Mouse (Mus musculus) adrenal gland, postnatal 14 days (tissue): ENCODE data around the gene Cdh18. TPM values are rescaled to one million over a fixed set of nuclear protein-coding genes. Genes with fewer than 3 reads are reported as not detected.
"Not testable (repeated sequence)": the region's sequence is repeated elsewhere in the genome, so short reads cannot be mapped to it uniquely, and the experiment has no call there.

Source experiments
- DNase-seq: peaks from one replicate; pipeline ENCODE4 v3.0.0; 2021; ENCODE audit warnings: mixed read lengths
- long read RNA-seq, 2 experiments: library from polyadenylated mRNA; stranded (forward); transcript quantifications; one replicate each; pipeline ENCODE4 v2.0.0; 2021
- total RNA-seq: library from RNA; stranded (reverse); gene quantifications from 2 replicates; pipeline ENCODE4 v1.2.3, GENCODE M21; 2021

Cdh18 gene
- 0.68 and 0.85 TPM in 2 replicates for total RNA-seq
- long read RNA-seq, experiment 1, result 0 reads
- long read RNA-seq, experiment 2, result 0 reads

DNA sequence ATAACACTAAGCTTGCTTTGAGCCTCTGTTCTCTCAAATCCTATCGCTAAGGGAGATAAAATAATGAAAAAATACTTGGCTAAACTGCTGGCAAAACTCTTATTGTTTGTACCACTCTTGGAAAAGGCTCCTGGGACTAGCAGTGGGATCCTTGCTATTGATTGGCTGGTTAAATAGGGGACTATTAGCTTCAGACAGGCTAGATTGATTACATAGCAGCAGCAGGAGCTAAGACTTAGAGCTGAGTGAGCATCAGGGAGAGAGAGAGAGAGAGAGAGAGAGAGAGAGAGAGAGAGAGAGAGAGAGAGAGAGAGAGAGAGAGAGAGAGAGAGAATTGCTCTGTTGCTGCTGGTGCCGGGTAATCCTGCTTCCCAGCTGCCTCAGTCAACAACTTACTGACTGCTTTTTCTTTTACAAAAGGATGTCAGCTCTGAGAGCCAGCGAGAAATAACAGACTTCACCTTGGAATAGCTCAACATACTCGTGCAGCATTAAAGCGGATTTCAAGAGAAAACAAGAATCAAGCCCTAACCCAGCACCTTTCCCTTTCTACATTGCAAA is at the start of gene Cdh18:
Gene Cdh18, plus strand, starts transcription at position 312 of the 561 bp plus-strand sequence.
- no peak for DNase-seq

DNA sequence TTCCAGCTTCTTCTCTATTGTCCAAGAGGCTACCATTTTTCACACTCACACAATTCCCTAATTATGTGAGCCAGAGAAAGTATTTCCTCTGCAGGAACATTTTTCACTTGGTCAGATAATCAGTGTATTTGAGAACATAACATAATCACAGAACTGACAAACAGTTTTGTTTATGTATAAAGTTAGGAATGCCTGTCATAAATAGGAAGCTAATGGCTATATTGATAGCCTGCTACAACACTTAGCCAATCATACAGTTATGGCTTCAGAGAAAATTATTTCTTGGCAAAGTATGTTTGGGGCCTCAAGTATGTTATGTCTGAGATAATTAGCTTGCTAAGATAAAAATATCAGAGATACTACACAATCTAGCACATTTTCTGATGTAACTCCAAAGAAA is 37.6 kb upstream of the Cdh18 start:
- no peak for DNase-seq

DNA sequence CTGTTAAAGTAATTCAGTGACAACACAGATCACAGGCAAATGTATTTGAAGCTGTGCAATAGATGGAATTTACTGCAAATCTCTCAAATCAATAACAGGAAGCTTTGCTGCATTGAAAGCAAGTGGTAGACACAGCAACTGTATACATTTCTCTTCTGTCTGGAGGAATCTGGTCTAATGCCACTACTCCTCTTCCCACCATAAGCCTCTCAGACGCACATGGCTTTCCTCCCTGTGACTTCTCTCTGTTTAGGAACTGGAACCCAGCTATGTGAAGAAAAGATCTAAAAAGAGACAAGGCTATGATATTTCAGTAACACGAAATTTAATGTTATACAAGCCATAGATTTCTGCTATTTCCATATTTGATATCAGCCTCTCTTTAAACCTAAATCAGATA is 13.0 kb upstream of the Cdh18 start:
- no peak for DNase-seq

DNA sequence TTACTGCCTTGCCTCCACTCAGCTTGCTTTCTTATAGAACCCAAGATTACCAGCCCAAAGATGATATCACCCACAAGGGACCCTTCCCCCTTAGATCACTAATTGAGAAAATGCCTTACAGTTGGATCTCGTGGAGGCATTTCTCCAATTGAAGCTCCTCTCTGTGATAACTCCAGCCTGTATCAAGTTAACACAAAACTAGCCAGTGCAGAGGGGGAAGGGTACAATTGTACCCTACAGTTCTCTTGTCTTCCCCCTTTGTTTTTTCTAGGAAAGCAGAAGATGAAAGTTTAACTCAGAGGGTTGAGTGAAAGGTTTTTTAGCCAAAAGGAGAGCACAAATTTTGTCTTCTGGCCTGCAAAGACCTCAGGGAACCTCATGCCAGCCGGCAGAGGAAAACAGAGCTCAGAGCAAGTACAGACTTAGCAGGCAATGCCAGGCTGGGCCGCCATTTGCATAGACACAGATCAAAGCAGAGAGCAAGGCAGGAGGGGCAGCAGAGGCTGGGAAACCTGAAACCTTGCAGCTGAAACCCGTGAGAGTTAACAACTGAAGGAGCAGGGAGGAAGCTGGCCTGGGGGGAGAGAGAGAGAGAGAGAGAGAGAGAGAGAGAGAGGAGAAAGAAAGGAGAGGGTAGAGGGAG is 29.3 kb downstream of the Cdh18 start:
- DNase-seq, result no peak

DNA sequence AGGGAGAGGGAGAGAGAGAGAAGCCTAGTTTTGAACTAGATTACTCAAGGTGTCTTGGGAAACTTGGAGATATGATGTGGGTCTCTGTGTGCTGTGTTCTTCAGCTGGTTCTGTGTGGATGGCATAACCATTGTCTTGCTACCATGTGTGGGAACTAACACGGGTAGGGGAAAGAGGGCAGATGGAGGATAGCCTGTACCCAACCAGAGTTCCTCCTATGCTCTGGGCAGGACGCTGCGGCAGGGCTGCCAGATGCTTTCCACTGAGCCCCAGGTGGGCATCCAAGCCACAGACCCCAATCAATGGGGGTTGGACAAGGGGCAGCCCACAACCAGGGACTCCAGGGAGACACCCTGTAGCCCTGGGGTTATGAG is 29.8 kb downstream of the Cdh18 start:
- DNase-seq, result no peak

DNA sequence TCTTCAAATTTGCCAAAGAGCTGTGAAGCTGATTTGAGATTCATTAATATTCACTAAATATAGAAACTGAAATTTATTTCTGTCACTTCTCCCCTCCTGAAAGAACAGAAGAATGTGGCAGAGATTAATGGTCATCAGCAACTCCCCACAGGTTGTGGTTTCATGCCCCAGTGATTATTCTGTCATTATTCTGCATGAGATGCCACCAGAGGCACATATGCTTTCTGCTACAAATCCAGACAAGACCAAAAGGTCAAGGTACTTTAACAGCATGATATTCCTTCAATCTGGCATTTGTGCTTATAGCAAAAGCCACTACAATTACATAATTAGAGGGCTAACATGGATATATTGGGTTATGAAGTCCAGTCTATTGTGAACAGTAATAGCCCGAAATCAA is 35.8 kb downstream of the Cdh18 start:
- DNase-seq, result no peak

DNA sequence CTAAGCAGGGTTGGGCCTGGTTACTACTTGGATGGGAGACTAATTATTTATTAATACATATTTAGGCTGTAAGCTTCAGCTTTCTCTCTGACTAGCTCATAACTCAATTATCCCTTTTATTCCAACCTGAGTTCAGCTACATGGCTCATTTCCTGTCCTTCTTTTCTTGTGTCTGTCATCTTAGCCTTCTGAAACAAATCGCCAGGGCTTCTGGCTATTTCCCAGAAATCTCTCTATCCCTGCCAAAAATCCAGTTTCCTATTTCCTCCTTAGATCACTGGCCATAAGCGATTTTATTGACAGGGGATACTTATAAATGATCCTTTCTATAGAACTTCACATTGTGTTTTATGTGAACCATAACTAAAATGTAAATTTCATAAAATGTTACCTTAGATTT is 167.6 kb downstream of the Cdh18 start:
- DNase-seq, result no peak

DNA sequence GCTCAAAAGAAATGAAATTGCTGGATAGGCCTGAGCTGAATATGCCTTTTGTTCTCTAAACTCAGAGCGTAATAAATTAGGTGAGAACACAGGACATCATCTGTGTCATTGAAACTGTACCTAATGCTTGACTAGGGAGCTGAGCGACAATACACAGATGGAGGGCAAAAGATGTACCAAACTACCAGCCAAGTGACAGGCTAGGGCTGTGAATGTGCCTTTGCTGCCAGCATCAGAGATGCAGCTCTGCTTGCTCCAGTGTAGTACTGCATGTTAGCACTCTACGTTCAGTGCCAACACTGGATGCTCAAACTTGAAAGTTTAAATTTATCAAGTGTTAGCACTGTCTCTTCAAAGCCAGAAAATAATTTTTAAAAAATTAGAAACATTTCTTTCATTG is 168.9 kb downstream of the Cdh18 start:
- DNase-seq, result no peak

DNA sequence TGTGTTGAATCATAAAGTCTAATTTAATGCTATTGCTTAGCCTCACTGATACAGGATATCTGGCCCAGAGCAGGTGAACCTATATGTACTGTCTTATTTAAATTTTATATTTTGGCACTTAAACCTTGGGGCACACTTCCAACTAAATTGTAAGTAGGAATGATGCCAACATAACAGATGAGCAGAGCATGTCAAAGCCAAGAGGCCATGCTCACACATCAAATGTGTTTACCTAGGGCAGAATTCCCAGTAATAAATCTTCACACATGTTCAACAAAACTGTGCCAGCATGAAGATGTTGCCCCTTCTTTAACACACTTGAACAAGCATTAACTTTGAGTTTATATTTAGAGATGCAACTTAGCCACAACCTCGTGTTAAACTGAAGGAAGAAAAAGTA is 177.8 kb downstream of the Cdh18 start:
- no peak for DNase-seq

DNA sequence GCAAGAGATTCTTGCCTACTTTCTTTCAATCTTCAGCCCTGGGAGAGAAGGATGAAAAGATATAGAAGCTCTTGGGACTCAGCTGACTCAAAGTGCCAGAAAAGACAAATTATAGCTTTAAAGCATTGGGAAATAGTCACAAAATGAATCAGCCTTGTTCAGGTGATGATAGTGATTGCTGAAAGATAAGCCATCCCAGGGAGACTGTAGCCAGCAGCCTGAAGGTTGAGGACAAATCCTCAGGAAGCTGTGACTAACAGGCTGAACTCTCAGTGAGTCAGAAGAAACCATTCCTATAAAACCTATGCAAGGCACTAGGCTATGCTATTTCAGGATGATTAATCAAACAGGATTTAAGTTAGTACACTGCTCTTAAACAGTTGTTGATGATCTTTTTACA is 184.2 kb downstream of the Cdh18 start:
- no peak for DNase-seq

DNA sequence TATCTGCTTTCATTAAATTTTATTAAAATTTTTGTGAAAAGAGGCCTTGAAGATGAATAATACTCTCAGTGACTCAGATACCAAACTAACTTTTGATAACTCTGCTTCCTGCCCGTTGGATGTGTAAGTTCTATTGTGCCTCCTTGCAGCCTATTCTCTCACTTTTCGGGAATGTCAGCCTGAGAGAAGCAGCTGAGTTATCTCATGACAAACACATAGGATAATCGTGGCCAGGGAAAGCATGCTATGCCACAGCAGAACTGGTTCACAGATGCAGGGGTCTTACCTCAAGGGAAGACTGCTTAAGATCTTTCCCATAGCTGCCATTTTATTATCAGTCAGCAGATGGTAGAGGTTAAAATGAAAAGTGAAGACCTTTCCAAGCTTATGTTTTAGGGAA is 187.3 kb downstream of the Cdh18 start:
- DNase-seq, result no peak

DNA sequence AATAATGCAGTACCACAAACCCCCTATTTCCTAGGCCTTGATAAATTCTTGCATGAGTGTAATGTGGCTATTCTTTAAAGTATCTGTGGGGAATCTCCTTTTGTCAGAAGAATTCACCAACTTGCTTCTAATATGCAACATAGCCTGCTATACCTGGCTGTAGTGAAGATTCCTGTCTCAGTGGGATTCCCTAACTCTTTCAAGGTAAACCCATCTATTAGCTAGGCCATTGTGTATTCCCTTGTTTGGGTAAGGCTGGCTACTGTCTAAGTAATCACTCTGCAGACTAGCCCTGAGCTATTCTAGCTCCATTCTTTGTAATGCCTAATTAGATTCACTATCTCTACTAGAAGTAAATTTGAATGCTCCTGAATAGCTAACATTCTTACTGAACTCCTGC is 212.4 kb downstream of the Cdh18 start:
- not testable (repeated sequence) for DNase-seq

DNA sequence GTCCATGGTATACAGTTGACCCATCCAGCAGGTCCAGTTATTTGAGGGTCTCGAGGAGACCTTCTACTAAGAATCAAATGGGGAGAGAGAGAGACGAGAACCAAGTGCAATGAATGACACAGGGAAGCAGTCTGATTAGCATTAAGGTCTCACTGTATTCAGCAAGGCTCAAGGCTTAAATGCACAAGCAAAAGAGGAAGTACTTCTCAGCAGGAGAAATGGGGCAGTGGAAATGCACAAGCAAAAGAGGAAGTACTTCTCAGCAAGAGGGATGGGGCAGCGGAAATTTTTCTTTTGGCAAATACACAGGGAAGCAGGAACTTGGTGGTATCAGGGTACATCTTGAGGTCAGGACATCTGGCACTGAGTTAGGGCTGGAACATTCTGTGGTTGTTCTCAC is 217.8 kb downstream of the Cdh18 start:
- DNase-seq, result not testable (repeated sequence)

DNA sequence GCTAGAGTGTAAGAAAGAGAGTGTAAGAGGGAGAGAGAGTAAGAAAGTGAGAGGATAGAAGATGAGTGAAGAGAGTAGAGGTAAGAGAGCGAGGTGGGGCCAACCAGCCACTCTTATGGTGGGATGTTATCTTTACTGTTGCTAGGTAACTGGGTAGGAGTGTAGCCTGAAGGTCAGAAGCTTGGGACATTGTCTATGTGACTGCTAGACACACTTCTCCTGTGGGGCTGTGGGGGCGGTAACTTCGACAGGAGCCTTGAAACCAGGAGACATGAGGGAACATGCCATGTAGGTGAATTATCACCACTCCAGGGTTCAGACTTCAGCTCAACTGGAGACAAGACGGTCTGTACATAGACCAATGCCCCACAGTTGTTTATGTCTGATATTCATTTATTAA is 227.5 kb downstream of the Cdh18 start:
- no peak for DNase-seq

DNA sequence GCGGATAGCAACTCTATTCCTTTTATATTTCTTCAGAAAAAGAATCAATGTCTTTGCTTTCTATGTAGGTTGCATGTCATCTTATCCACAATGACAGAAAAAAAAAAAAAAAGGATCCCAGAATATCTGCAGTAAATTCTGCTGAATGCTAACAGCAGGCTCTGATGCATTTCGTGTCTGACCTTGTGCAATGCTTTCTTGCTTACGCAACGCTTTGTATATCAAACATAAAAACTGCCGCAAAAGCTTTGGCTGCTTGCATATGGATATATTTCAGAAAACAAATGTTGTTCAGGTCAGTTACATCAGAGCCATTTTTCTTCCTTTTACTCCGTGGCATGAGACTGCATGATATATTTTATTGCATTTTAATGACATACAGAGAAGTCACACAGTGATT is 240.9 kb downstream of the Cdh18 start:
- no peak for DNase-seq

DNA sequence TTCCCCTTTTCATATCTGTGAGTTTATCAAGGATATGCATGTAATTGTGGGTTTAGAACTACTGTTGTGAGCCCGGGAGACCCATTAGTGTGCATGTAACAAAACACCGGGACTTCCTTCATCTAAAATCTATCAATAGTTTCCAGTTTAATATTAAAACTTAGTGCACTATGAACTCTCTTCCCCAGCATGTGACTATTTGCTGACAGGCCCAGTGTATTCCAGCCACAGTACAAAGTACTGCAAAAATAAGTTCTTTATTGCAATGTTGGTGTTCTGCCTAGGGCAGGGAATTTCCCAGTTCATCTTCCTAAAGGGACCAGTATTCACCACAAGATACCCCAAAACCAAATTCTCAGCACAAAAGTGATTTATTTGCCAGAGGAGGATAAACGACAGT is 243.0 kb downstream of the Cdh18 start:
- no peak for DNase-seq

DNA sequence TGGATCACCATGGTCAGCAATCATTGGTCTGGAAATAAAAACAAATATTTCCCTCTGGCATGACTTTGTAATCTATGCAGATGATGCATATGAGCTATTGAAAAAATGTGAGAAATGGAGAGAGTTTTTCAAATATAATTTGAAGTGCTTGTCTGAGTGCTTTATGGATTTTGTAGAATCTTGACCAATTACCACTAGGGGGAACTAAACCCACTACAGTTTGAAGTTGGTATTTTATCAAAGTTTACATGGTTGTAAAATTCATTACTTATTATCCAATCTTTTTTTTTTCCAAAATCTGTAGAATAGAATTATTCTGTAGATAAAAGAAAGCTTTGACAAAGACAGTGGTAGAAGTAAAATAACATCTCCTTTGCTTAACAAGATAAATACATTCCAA is 284.3 kb downstream of the Cdh18 start:
- DNase-seq, result no peak

DNA sequence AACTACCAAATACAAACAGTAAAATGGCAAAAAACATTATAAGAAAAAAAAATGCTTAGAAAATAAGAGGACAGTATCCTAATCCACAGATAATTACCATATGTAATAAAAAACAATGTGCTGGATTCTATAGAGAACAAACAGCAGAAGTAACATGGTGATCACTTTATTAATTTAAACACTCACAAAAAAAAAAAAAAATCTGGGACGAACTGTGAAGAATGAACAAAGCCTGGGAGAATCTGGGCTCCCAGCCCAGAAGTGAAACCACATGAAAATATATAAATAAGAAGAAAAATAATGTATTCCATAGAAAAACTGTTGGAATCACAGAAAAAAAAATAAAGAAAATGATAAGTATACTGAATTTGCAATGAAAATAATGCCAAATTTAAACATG is 288.4 kb downstream of the Cdh18 start:
- DNase-seq, result no peak

DNA sequence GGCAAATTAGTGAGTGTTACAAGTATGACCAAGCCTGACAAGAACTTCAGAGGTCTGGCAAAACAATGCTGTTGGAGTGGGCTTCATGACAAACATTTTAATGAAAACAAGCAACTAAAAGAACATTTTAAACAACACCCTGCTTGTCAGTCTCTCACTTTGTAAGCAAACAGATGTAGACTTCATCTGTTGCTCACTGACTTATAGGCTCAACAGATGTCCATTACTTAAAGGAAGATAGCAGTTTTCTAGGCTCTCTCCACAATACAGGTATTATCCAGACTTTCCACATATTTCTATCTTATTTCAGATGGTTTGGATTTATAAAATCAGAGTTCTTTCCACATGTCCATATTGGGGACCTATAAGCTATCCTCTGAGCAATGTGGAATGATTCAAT is 308.9 kb downstream of the Cdh18 start:
- no peak for DNase-seq

DNA sequence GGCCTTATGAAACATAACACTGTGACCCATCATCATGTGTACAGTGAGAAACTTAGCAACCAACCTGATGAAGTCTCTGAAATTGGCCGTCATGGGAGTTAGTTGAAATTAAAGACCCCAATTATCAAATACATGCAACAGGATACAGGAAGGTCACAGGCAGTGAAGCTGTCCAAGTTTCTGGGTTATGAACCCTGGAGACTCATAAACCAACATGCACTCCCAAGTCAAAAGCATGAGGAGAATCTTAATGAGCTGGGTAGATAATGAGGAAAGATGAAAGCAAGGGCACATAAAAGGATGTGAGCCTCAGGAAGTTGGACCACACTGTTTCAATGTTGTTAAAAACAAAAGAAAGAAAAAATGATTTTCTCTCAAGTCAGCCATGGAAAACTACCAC is 321.9 kb downstream of the Cdh18 start:
- DNase-seq, result no peak

DNA sequence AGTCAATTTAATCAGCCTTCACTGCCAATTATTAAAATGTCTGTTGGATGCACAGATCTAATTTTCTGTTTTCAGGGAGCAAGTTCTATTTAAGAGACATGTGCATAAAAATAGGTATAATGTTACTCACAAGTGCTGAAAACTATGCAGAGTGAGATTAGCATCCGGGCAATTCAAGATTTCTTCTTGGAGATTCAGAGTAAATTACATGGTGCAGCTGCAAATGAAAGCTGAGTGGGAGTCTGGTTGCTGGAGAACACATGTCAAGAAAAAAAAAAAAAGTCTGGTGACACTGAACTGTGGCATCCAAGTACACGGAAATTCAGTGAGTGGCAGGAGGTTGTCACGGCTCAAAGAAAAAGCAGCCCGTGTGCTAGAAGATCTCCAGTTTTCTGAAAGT is 348.9 kb downstream of the Cdh18 start:
- no peak for DNase-seq

DNA sequence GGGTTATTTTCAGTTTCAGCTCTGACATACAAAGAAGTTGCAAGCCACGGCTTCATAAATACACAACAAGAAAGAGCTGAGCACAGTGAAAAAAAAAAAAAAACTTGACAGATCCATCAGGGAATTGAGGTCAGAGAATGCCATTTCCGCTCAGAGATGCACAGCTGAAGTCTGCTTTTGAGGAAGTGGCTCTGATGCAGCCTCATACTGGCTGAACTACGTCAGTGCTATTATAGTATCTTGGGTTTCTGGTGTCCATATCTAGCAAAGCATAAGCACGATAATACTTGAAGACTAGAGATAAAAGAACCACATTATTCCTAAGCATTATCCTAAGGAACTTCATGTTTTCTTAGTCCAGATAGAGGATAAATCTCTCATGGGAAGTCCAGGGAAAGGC is 349.4 kb downstream of the Cdh18 start:
- no peak for DNase-seq

DNA sequence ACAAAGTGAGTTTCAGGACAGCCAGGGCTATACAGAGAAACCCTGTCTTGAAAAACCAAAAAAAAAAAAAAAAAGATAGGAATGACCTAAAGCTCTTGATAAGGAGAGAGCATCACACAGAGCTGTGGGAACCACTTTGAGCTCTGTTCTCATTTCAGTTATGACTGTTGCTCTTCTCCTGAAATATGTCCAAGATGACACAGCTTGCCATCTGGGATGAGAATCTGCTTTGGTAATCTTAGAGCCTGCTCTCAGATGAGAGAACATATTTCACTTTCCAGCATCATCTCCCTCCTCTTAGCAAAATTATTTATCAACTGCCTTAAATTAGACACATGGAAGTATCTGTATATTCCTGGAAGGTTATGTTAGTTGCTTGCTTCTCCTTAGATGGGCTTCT is 365.6 kb downstream of the Cdh18 start:
- no peak for DNase-seq

DNA sequence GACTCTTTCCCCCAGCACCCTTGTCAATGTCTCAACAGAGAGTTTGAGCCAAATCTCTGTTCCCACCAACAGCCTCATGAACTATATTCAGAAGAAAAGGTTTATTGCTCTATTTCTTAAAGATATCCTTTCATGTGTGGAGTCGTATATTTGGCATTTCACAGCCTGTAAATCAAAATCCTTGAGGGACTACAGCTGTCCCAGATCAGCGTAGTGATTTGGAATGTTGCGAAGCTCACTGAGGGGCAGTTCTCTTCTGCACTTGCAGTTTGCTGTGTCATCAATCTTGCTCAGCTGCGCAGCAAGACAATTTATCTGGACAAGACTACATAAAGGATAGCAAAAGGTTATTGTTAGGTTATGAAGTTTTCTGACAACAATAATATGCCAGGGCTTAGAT is 385.5 kb downstream of the Cdh18 start:
- no peak for DNase-seq

DNA sequence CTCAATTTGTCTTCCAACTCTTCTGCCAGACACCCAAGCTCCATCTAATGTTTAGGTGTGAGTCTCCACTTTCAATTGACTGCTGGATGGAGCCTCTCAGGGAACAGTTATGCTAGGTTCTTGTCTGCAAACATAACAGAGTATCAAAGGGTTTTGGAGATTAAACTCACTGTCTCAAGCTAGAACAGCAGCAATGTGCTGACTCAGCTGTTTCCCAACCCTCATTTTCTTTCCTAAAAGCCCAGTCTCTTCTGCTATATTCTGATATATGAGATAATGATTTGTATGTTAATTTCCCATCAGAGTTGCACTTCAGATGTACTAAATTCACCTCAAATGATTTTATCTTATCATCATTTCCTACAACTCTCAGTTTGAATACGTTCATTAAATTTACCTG is 398.4 kb downstream of the Cdh18 start:
- DNase-seq, result no peak
